Mouse (Mus musculus): ENCODE results near the gene Col18a1. TPM values are rescaled to one million over a fixed set of nuclear protein-coding genes. Genes with fewer than 3 reads are reported as not detected.

Col18a1 gene
- polyA plus RNA-seq (2017; shearing (Covaris generic)), result 0.44 TPM

GRCm38 (mm10) chr10:77165963-77166717 lies at the start of gene Col18a1:
TSS of gene Col18a1 (minus strand) at chr10:77166548.

DNA sequence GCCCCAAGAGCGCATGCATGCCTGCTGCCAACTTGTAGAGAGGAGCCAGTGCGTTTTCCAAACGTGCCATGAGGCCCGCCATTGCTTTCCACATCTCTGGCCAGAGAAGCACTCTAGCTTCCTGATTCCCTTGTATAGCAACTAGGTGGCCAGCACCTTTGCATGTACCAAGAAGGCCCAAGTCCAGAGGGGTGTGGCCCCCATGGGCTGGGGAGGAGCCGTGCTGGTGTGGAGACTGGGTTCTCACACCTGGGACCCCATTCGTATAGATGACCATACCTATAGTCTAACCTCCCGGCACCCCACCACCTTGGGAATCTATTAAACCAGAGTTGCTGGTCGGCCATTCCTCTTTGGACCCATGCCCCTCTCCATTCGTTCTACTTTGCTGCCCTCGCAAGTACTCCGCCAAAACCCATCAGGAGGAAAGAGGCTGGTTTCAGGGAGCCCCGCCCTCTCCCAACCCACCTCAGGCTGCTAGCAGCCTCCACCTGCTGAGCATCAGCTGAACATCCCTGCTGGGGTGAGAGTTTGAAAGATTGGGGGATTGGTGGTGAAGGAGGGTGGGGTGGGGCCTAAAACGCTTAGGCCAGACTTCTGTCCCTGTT lies 134.5 kb downstream of the Col18a1 start, which contains the start of gene Slc19a1:
Gene Slc19a1 (plus strand): TSS at position 474 of the 608 bp plus-strand sequence.

Other genes with a start within 250 kb of the Col18a1 start
- 11.5 TPM for gene Pcbp3, start 204.7 kb downstream of the Col18a1 start, polyA plus RNA-seq (2017; shearing (Covaris generic))
- 57.5 TPM for gene Slc19a1, start 134.3 kb downstream of the Col18a1 start, polyA plus RNA-seq (2017; shearing (Covaris generic))
- gene Pofut2, start 92.7 kb upstream of the Col18a1 start, polyA plus RNA-seq (2017; shearing (Covaris generic)), result 47.4 TPM

All from activated CD4-positive, CD25-positive, alpha-beta regulatory T cell, adult 9 weeks (primary cell).